Mouse (Mus musculus): ENCODE measurements around the gene Ddx27. TPM values are rescaled to one million over a fixed set of nuclear protein-coding genes. Genes with fewer than 3 reads are reported as not detected.
A peak's percentile ranks its signal among the peaks of the same experiment; 100 is the strongest.

The Ddx27 gene
- polyA plus RNA-seq, 1 experiment from 2014 or later, result 21.8 TPM

- no peaks in the 10 kb centered on the region for H3K36me3 ChIP-seq (ENCODE audit: control insufficient read depth, insufficient read depth, low read length)
- DNase-seq (ENCODE audit: low spot score), result no peak
- H3K9ac ChIP-seq (ENCODE audit: low read length), result no peak overlapping the region
- no peak overlapping the region for H3K27ac ChIP-seq (replicated peaks)
- no peaks in the 10 kb centered on the region for H3K27me3 ChIP-seq (ENCODE audit: control insufficient read depth, insufficient read depth, low read length)
- no peak overlapping the region for H3K4me3 ChIP-seq (ENCODE audit: low read depth, low read length)
- no peaks in the 10 kb centered on the region for H3K4me1 ChIP-seq (replicated peaks; ENCODE audit: control insufficient read depth, insufficient read depth)
- no peak for ATAC-seq (ENCODE audit: low FRiP score, low TSS enrichment)
- no peak for TF ChIP-seq EP300 (optimal IDR thresholded peaks at IDR 0.05)
- TF ChIP-seq CTCF (IDR thresholded peaks at IDR 0.05; ENCODE audit: low read depth), result no peak
- H3K4me2 ChIP-seq (replicated peaks; ENCODE audit: low read depth), result no peak overlapping the region
- 63% methylated on average over 4 of the region's 4 CpGs for WGBS
- H3K9me3 ChIP-seq (ENCODE audit: control insufficient read depth, low read length), result no peaks in the 10 kb centered on the region
Measured at GRCm38 (mm10) chr2:167009483-167009882, 5.5 kb upstream of the Ddx27 start.

GRCm38 (mm10) chr2:167010546-167010945 lies 4.4 kb upstream of the Ddx27 start:
- H3K4me3 ChIP-seq (ENCODE audit: low read depth, low read length), result no peak overlapping the region
- WGBS, result 84% methylated on average over 3 of the region's 3 CpGs
- H3K27ac ChIP-seq (replicated peaks), result no peak overlapping the region
- H3K4me2 ChIP-seq (replicated peaks; ENCODE audit: low read depth), result no peak overlapping the region
- H3K36me3 ChIP-seq (ENCODE audit: control insufficient read depth, insufficient read depth, low read length), result no peaks in the 10 kb centered on the region
- no peaks in the 10 kb centered on the region for H3K4me1 ChIP-seq (replicated peaks; ENCODE audit: control insufficient read depth, insufficient read depth)
- no peak overlapping the region for H3K9ac ChIP-seq (ENCODE audit: low read length)
- TF ChIP-seq CTCF (IDR thresholded peaks at IDR 0.05; ENCODE audit: low read depth) (no peak), EP300 (optimal IDR thresholded peaks at IDR 0.05) (no peak)
- no peak for ATAC-seq (ENCODE audit: low FRiP score, low TSS enrichment)
- H3K9me3 ChIP-seq (ENCODE audit: control insufficient read depth, low read length), result no peaks in the 10 kb centered on the region
- DNase-seq (ENCODE audit: low spot score), result no peak
- no peaks in the 10 kb centered on the region for H3K27me3 ChIP-seq (ENCODE audit: control insufficient read depth, insufficient read depth, low read length)

GRCm38 (mm10) chr2:167015382-167015718 lies 357 bp downstream of the Ddx27 start:
- TF ChIP-seq EP300 (optimal IDR thresholded peaks at IDR 0.05) (no peak), CTCF (IDR thresholded peaks at IDR 0.05; ENCODE audit: low read depth) (no peak)
- WGBS, result under 1% methylated on average over 21 of the region's 21 CpGs
- H3K9ac ChIP-seq (ENCODE audit: low read length), result peak overlapping the region; percentile 72
- peaks cover 11% of the 10 kb centered on the region for H3K36me3 ChIP-seq (ENCODE audit: control insufficient read depth, insufficient read depth, low read length)
- no peak for DNase-seq (ENCODE audit: low spot score)
- H3K4me2 ChIP-seq (replicated peaks; ENCODE audit: low read depth), result peak overlapping the region; percentile 68
- H3K9me3 ChIP-seq (ENCODE audit: control insufficient read depth, low read length), result no peaks in the 10 kb centered on the region
- no peaks in the 10 kb centered on the region for H3K27me3 ChIP-seq (ENCODE audit: control insufficient read depth, insufficient read depth, low read length)
- H3K4me1 ChIP-seq (replicated peaks; ENCODE audit: control insufficient read depth, insufficient read depth), result no peaks in the 10 kb centered on the region; the same call in 1 of the 2 replicates
- ATAC-seq (ENCODE audit: low FRiP score, low TSS enrichment), result peak; percentile 69
- H3K27ac ChIP-seq (replicated peaks), result peak overlapping the region; percentile 87
- H3K4me3 ChIP-seq (ENCODE audit: low read depth, low read length), result peak overlapping the region; percentile 78

- no peak for DNase-seq (ENCODE audit: low spot score)
- H3K36me3 ChIP-seq (ENCODE audit: control insufficient read depth, insufficient read depth, low read length), result peaks cover 35% of the 10 kb centered on the region
- 82% methylated on average over 10 of the region's 10 CpGs for WGBS
- H3K4me3 ChIP-seq (ENCODE audit: low read depth, low read length), result no peak overlapping the region
- no peak overlapping the region for H3K9ac ChIP-seq (ENCODE audit: low read length)
- ATAC-seq (ENCODE audit: low FRiP score, low TSS enrichment), result no peak
- no peaks in the 10 kb centered on the region; the same call in 1 of the 2 replicates for H3K4me1 ChIP-seq (replicated peaks; ENCODE audit: control insufficient read depth, insufficient read depth)
- H3K27me3 ChIP-seq (ENCODE audit: control insufficient read depth, insufficient read depth, low read length), result no peaks in the 10 kb centered on the region
- H3K4me2 ChIP-seq (replicated peaks; ENCODE audit: low read depth), result no peak overlapping the region
- TF ChIP-seq EP300 (optimal IDR thresholded peaks at IDR 0.05), result no peak
- TF ChIP-seq CTCF (IDR thresholded peaks at IDR 0.05; ENCODE audit: low read depth), result no peak
- no peak overlapping the region for H3K27ac ChIP-seq (replicated peaks)
- H3K9me3 ChIP-seq (ENCODE audit: control insufficient read depth, low read length), result no peaks in the 10 kb centered on the region
Measured at GRCm38 (mm10) chr2:167019396-167019795, 4.4 kb downstream of the Ddx27 start.

GRCm38 (mm10) chr2:167028553-167028952 lies 13.6 kb downstream of the Ddx27 start:
- ATAC-seq (ENCODE audit: low FRiP score, low TSS enrichment), result 0 out of 2 replicates have a peak, but pooled peaks have one; percentile 29
- DNase-seq (ENCODE audit: low spot score), result no peak
- TF ChIP-seq EP300 (optimal IDR thresholded peaks at IDR 0.05) (no peak), CTCF (IDR thresholded peaks at IDR 0.05; ENCODE audit: low read depth) (no peak)

GRCm38 (mm10) chr2:167030507-167030906 lies 15.5 kb downstream of the Ddx27 start:
- no peaks in the 10 kb centered on the region for H3K4me1 ChIP-seq (replicated peaks; ENCODE audit: control insufficient read depth, insufficient read depth)
- no peak overlapping the region for H3K4me3 ChIP-seq (ENCODE audit: low read depth, low read length)
- no peaks in the 10 kb centered on the region for H3K27me3 ChIP-seq (ENCODE audit: control insufficient read depth, insufficient read depth, low read length)
- no peak overlapping the region for H3K9ac ChIP-seq (ENCODE audit: low read length)
- 96% methylated on average over 4 of the region's 4 CpGs for WGBS
- TF ChIP-seq EP300 (optimal IDR thresholded peaks at IDR 0.05) (no peak), CTCF (IDR thresholded peaks at IDR 0.05; ENCODE audit: low read depth) (peak; percentile 24; the same call in 1 of the 2 replicates)
- ATAC-seq (ENCODE audit: low FRiP score, low TSS enrichment), result no peak
- DNase-seq (ENCODE audit: low spot score), result no peak
- H3K27ac ChIP-seq (replicated peaks), result no peak overlapping the region
- H3K9me3 ChIP-seq (ENCODE audit: control insufficient read depth, low read length), result no peaks in the 10 kb centered on the region
- H3K36me3 ChIP-seq (ENCODE audit: control insufficient read depth, insufficient read depth, low read length), result peaks cover 52% of the 10 kb centered on the region
- H3K4me2 ChIP-seq (replicated peaks; ENCODE audit: low read depth), result no peak overlapping the region

More at GRCm38 (mm10) chr2:167028553-167028952, 13.6 kb downstream of the Ddx27 start:
- 91% methylated on average over 7 of the region's 7 CpGs for WGBS
- no peak overlapping the region for H3K4me3 ChIP-seq (ENCODE audit: low read depth, low read length)
- no peak overlapping the region for H3K9ac ChIP-seq (ENCODE audit: low read length)
- no peak overlapping the region for H3K27ac ChIP-seq (replicated peaks)
- no peaks in the 10 kb centered on the region for H3K9me3 ChIP-seq (ENCODE audit: control insufficient read depth, low read length)
- H3K4me1 ChIP-seq (replicated peaks; ENCODE audit: control insufficient read depth, insufficient read depth), result no peaks in the 10 kb centered on the region
- no peaks in the 10 kb centered on the region for H3K27me3 ChIP-seq (ENCODE audit: control insufficient read depth, insufficient read depth, low read length)
- peaks cover 57% of the 10 kb centered on the region for H3K36me3 ChIP-seq (ENCODE audit: control insufficient read depth, insufficient read depth, low read length)
- H3K4me2 ChIP-seq (replicated peaks; ENCODE audit: low read depth), result no peak overlapping the region

Data from stomach, postnatal 0 days (tissue).